Mouse (Mus musculus) liver, embryonic 14.5 days (tissue): Measurements from ENCODE around the gene Atxn7l1.

ENCODE experiments used
- CTCF ChIP-seq: IDR thresholded peaks from 2 replicates; pipeline ENCODE4 v1.5.1; 2016; ENCODE audit warnings: antibody characterized with exemption, low read depth, control low read depth
- EP300 ChIP-seq: IDR thresholded peaks from 2 replicates; pipeline ENCODE4 v1.6.1; 2016; ENCODE audit warnings: antibody characterized with exemption, low read depth

DNA sequence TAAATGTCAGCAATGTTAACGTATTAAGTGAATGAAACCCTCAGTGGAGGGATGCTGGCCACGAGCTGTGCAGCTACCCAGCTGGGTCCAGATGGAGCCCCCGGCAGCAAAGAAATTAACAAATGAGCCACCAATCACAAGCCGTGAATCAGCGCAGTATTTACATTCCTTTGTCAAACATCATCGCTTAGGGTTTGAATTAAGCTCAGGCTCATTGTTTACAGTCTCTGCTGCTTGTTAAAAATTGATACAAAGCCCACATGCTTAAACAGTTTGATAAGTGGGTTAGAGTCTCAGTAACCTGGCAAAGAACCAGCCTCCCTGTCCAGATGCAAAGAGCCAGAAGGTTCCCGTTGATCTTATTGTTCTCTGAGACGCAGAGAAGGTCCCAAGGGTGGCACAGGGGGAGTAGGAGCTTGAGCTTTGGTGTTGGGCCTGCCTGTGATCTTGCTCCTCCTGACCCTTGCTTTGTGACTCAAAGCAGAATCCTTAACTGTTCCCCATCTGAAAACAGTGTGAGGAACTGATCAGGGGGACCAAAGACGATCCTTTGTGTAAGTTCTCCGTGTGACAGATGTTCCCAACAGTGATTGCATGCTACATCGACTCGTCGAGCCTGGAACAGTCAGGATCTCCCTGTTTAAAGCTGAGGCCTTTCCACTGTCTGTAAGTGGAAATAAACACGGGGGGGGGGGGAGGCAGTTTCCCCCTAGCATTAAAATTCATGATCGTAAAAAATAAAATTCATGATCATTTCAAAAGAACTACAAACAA lies 45.0 kb upstream of the Atxn7l1 start:
- TF ChIP-seq CTCF = no peak
- no peak for TF ChIP-seq EP300
